Mouse (Mus musculus) spleen, postnatal 36 days (tissue): ENCODE measurements around the gene Unc45a.

Experiments
- DNase-seq, 2 experiments: peaks; one replicate each; pipeline ENCODE4 v3.0.0; 2022; ENCODE audit warnings: low spot score in 2 of 2, mixed read lengths in 1 of 2

The Unc45a gene

GRCm38 (mm10) chr7:80283226-80283918 lies 57.4 kb downstream of the Unc45a start:
- DNase-seq = no peak

- DNase-seq = no peak
Measured at GRCm38 (mm10) chr7:80281646-80282045, 59.2 kb downstream of the Unc45a start.

GRCm38 (mm10) chr7:80280998-80281397 lies 59.8 kb downstream of the Unc45a start:
- DNase-seq = no peak

- no peak for DNase-seq
Measured at GRCm38 (mm10) chr7:80280032-80280431, 60.8 kb downstream of the Unc45a start.

GRCm38 (mm10) chr7:80276374-80276773 lies 64.4 kb downstream of the Unc45a start:
- no peak for DNase-seq
